27 mouse cellular contexts compared by ENCODE assay signal in genomic region chr6:34900990-34901389, GRCm38 (mm10). TPM values are rescaled to one million over a fixed set of nuclear protein-coding genes. Genes with fewer than 3 reads are reported as not detected.
DNase-seq lines count a peak whose midpoint lies in the region; ATAC-seq and TF ChIP-seq lines count a peak whose summit lies in the region.
"Had no signal": no experiment of that assay in that cellular context is flagged by ENCODE, and none has a peak within 500 bp of the region (broad histone marks: within the 10 kb centered on the region; RNA-seq: fewer than 3 reads in every experiment).

No protein-coding gene starts in this region.

- no peak overlapping the region for H3K4me3 ChIP-seq in liver, embryonic 13.5 days (replicated peaks)
- no peak overlapping the region for H3K4me3 ChIP-seq in liver, postnatal 0 days (ENCODE audit: low read depth, low read length)
- no peak overlapping the region for H3K4me3 ChIP-seq in midbrain, embryonic 11.5 days (ENCODE audit: low read depth, low read length)
- H3K4me3 ChIP-seq: hindbrain, embryonic 10.5 days; kidney, embryonic 15.5 days; limb, embryonic 12.5 days; megakaryocyte, embryonic 14.5 days; midbrain, embryonic 15.5 days; neural tube, embryonic 12.5 days had no signal

- no peak for TF ChIP-seq EP300 in liver, postnatal 0 days (IDR thresholded peaks at IDR 0.05; ENCODE audit: low read depth)

- H3K9ac ChIP-seq in liver, embryonic 13.5 days: no peak overlapping the region
- no peak overlapping the region for H3K9ac ChIP-seq in liver, postnatal 0 days (replicated peaks)
- no peak overlapping the region for H3K9ac ChIP-seq in midbrain, embryonic 11.5 days (ENCODE audit: low read length)
- H3K9ac ChIP-seq: kidney, embryonic 15.5 days; limb, embryonic 12.5 days; lung, embryonic 14.5 days; midbrain, embryonic 15.5 days; neural tube, embryonic 12.5 days had no signal

- no peaks in the 10 kb centered on the region for H3K27me3 ChIP-seq in liver, embryonic 13.5 days
- H3K27me3 ChIP-seq in liver, postnatal 0 days (ENCODE audit: insufficient read depth, low read length): no peaks in the 10 kb centered on the region
- H3K27me3 ChIP-seq in midbrain, embryonic 11.5 days (ENCODE audit: control insufficient read depth, insufficient read depth, low read length): no peaks in the 10 kb centered on the region
- H3K27me3 ChIP-seq: kidney, embryonic 15.5 days; limb, embryonic 12.5 days; megakaryocyte, embryonic 14.5 days; midbrain, embryonic 15.5 days; neural tube, embryonic 12.5 days had no signal

- peaks cover 50% of the 10 kb centered on the region for H3K4me1 ChIP-seq in liver, embryonic 13.5 days (replicated peaks)
- H3K4me1 ChIP-seq in liver, postnatal 0 days (ENCODE audit: insufficient read depth): peaks cover 23% of the 10 kb centered on the region
- H3K4me1 ChIP-seq in midbrain, embryonic 11.5 days (ENCODE audit: control insufficient read depth, insufficient read depth, low read length): peaks cover 4% of the 10 kb centered on the region
- H3K4me1 ChIP-seq: limb, embryonic 12.5 days; neural tube, embryonic 12.5 days had no signal

- no peaks in the 10 kb centered on the region for H3K9me3 ChIP-seq in liver, embryonic 13.5 days (replicated peaks)
- H3K9me3 ChIP-seq in liver, postnatal 0 days (ENCODE audit: low read length): no peaks in the 10 kb centered on the region
- H3K9me3 ChIP-seq in midbrain, embryonic 11.5 days (ENCODE audit: control insufficient read depth, low read length): no peaks in the 10 kb centered on the region
- H3K9me3 ChIP-seq: hindbrain, embryonic 10.5 days; kidney, embryonic 15.5 days; limb, embryonic 12.5 days; megakaryocyte, embryonic 14.5 days; midbrain, embryonic 15.5 days; neural tube, embryonic 12.5 days had no signal

- no peak for ATAC-seq in liver, embryonic 13.5 days (ENCODE audit: low read depth)
- no peak for ATAC-seq in liver, postnatal 0 days
- no peak for ATAC-seq in midbrain, embryonic 11.5 days (ENCODE audit: low FRiP score)
- ATAC-seq: midbrain, embryonic 15.5 days had no signal

- H3K4me2 ChIP-seq in liver, embryonic 13.5 days: no peak overlapping the region
- no peak overlapping the region for H3K4me2 ChIP-seq in liver, postnatal 0 days (ENCODE audit: low read depth, low read length)
- no peak overlapping the region for H3K4me2 ChIP-seq in midbrain, embryonic 11.5 days
- H3K4me2 ChIP-seq: heart, embryonic 11.5 days; kidney, embryonic 15.5 days; limb, embryonic 12.5 days; liver, embryonic 11.5 days; lung, embryonic 14.5 days; midbrain, embryonic 15.5 days; neural tube, embryonic 12.5 days had no signal

- TF ChIP-seq CTCF in liver, postnatal 0 days (IDR thresholded peaks at IDR 0.05; ENCODE audit: low read depth): no peak

- DNase-seq in cerebellum, adult 11-12 months: peak; percentile 60
- no peak for DNase-seq in cerebellum, adult 11 months
- DNase-seq in liver, embryonic 13.5 days: no peak
- DNase-seq in liver, postnatal 0 days: no peak
- DNase-seq in cerebellum, adult 9-11 months: peak; percentile 62
- DNase-seq in midbrain, embryonic 11.5 days (ENCODE audit: low spot score, missing footprints): no peak
- DNase-seq in right cerebral cortex, postnatal 25 days: no peak
- DNase-seq: adrenal gland, postnatal 36 days; heart, postnatal 10 days; kidney, adult 11 months; kidney, postnatal 36 days; lung, embryonic 14.5 days; lung, postnatal 36 days; retina, postnatal 1 day; thymus, postnatal 14 days had no signal

- peaks cover 96% of the 10 kb centered on the region for H3K36me3 ChIP-seq in liver, embryonic 13.5 days
- H3K36me3 ChIP-seq in liver, postnatal 0 days (replicated peaks; ENCODE audit: insufficient read depth, low read length): peaks cover 57% of the 10 kb centered on the region
- H3K36me3 ChIP-seq in midbrain, embryonic 11.5 days (ENCODE audit: control insufficient read depth, insufficient read depth, low read length): peaks cover 8% of the 10 kb centered on the region; the same call in 1 of the 2 replicates

- peak overlapping the region; percentile 11; the same call in 1 of the 2 replicates for H3K27ac ChIP-seq in liver, embryonic 13.5 days
- no peak overlapping the region for H3K27ac ChIP-seq in liver, postnatal 0 days (ENCODE audit: low read depth)
- no peak overlapping the region for H3K27ac ChIP-seq in midbrain, embryonic 11.5 days (ENCODE audit: low read depth, low read length)
- H3K27ac ChIP-seq: hindbrain, embryonic 10.5 days; kidney, embryonic 15.5 days; limb, embryonic 12.5 days; midbrain, embryonic 15.5 days; neural tube, embryonic 12.5 days had no signal

- 85% methylated on average over 2 of the region's 2 CpGs for WGBS in liver, embryonic 13.5 days (ENCODE audit: insufficient replicate concordance)
- 83% methylated on average over 2 of the region's 2 CpGs for WGBS in liver, postnatal 0 days (ENCODE audit: insufficient replicate concordance)
- WGBS in midbrain, embryonic 11.5 days: 78% methylated on average over 2 of the region's 2 CpGs

RNA-seq across cellular contexts. Expression of gene Wdr91, which starts 9.7 kb away (rescaled TPM):
- 12.3 and 13.8 TPM in 2 replicates for polyA plus RNA-seq in liver, embryonic 13.5 days (2015; fragmentation: Nextera tagmentation; extraction: Ambion mirVana)
- polyA plus RNA-seq in liver, postnatal 0 days (2015; fragmentation: Nextera tagmentation; extraction: Ambion mirVana): 5.5 and 5.7 TPM in 2 replicates
- polyA plus RNA-seq in midbrain, embryonic 11.5 days (2014; fragmentation: Nextera tagmentation; extraction: Ambion mirVana): 9.8 and 10.4 TPM in 2 replicates

RNA-seq across cellular contexts. Expression of gene Stra8, which starts 19.0 kb away (rescaled TPM):
- not detected in 2 replicates for polyA plus RNA-seq in liver, embryonic 13.5 days (2015; fragmentation: Nextera tagmentation; extraction: Ambion mirVana)
- not detected in 2 replicates for polyA plus RNA-seq in liver, postnatal 0 days (2015; fragmentation: Nextera tagmentation; extraction: Ambion mirVana)
- not detected in 2 replicates for polyA plus RNA-seq in midbrain, embryonic 11.5 days (2014; fragmentation: Nextera tagmentation; extraction: Ambion mirVana)
- polyA plus RNA-seq: cortical plate, adult 2 months; embryonic facial prominence, embryonic 11.5 days; forebrain, embryonic 11.5 days; heart, embryonic 11.5 days; hindbrain, embryonic 10.5 days; kidney, embryonic 15.5 days; limb, embryonic 12.5 days; liver, embryonic 11.5 days; lung, embryonic 14.5 days; midbrain, embryonic 15.5 days; neural tube, embryonic 12.5 days; spleen, adult 2 months had no signal

RNA-seq across cellular contexts. Expression of gene Cyren, which starts 23.1 kb away (rescaled TPM):
- polyA plus RNA-seq in liver, embryonic 13.5 days (2015; fragmentation: Nextera tagmentation; extraction: Ambion mirVana): 10.5 and 10.6 TPM in 2 replicates
- polyA plus RNA-seq in liver, postnatal 0 days (2015; fragmentation: Nextera tagmentation; extraction: Ambion mirVana): 4.5 and 4.9 TPM in 2 replicates
- polyA plus RNA-seq in midbrain, embryonic 11.5 days (2014; fragmentation: Nextera tagmentation; extraction: Ambion mirVana): 11.8 TPM in 2 replicates

RNA-seq across cellular contexts. Expression of gene Tmem140, which starts 38.0 kb away (rescaled TPM):
- polyA plus RNA-seq in liver, embryonic 13.5 days (2015; fragmentation: Nextera tagmentation; extraction: Ambion mirVana): 2.4 and 2.7 TPM in 2 replicates
- polyA plus RNA-seq in liver, postnatal 0 days (2015; fragmentation: Nextera tagmentation; extraction: Ambion mirVana): 12.6 and 17.0 TPM in 2 replicates
- 1.00 and 1.3 TPM in 2 replicates for polyA plus RNA-seq in midbrain, embryonic 11.5 days (2014; fragmentation: Nextera tagmentation; extraction: Ambion mirVana)

Comparison
In these comparisons a context has a peak if more than half of its experiments do, and no peak if none do; other contexts are left out.
1. DNase-seq: peak in cerebellum, adult 11-12 months (single experiment) and cerebellum, adult 9-11 months (single experiment); none in cerebellum, adult 11 months (single experiment), liver, embryonic 13.5 days (single experiment), liver, postnatal 0 days (single experiment), midbrain, embryonic 11.5 days (single experiment) and right cerebral cortex, postnatal 25 days (single experiment).